Mouse (Mus musculus) C2C12 (cell line): Measurements from ENCODE around the gene E2f6. TPM values are rescaled to one million over a fixed set of nuclear protein-coding genes. Genes with fewer than 3 reads are reported as not detected.

Experiments
- H3K27me3 ChIP-seq: one replicate; pipeline ENCODE4 v1.6.1; 2011; ENCODE audit not compliant: control insufficient read depth, insufficient read depth, insufficient read length
- H3K36me3 ChIP-seq: one replicate; pipeline ENCODE4 v1.6.1; 2011; ENCODE audit not compliant: control insufficient read depth, insufficient read depth
- H3K4me3 ChIP-seq: one replicate; pipeline ENCODE4 v1.5.1; 2011; ENCODE audit warnings: mild to moderate bottlenecking, control low read depth; ENCODE audit not compliant: poor library complexity, insufficient read depth, severe bottlenecking
- H3K79me2 ChIP-seq: one replicate; pipeline ENCODE4 v1.6.1; 2011; ENCODE audit not compliant: control insufficient read depth, insufficient read depth
- H3K79me3 ChIP-seq: one replicate; pipeline ENCODE4 v1.6.1; 2011; ENCODE audit warnings: low read depth, control low read depth
- H3ac ChIP-seq: one replicate; pipeline ENCODE3; 2011; ENCODE audit warnings: low read depth; ENCODE audit not compliant: control insufficient read depth, insufficient read length
- CEBPB ChIP-seq: IDR thresholded peaks from one replicate; pipeline ENCODE4 v1.6.1; 2011; ENCODE audit warnings: low read depth, mild to moderate bottlenecking, control low read depth, moderate library complexity
- CTCF ChIP-seq: IDR thresholded peaks from one replicate; pipeline ENCODE4 v1.5.1; 2011; ENCODE audit not compliant: control insufficient read depth, insufficient read depth, insufficient read length
- FOSL1 ChIP-seq: IDR thresholded peaks from one replicate; pipeline ENCODE4 v1.8.0; 2011; ENCODE audit warnings: mild to moderate bottlenecking, low read length; ENCODE audit not compliant: poor library complexity, insufficient read depth, severe bottlenecking
- MAX ChIP-seq: IDR thresholded peaks from one replicate; pipeline ENCODE4 v1.6.1; 2011; ENCODE audit warnings: mild to moderate bottlenecking, control low read depth
- MYOD1 ChIP-seq: IDR thresholded peaks from one replicate; pipeline ENCODE4 v1.6.1; 2011; ENCODE audit warnings: low read depth; ENCODE audit not compliant: control insufficient read depth, insufficient read length
- MYOG ChIP-seq: IDR thresholded peaks from one replicate; pipeline ENCODE4 v1.6.1; 2011; ENCODE audit not compliant: control insufficient read depth, insufficient read length; ENCODE audit errors: extremely low read depth
- USF1 ChIP-seq: IDR thresholded peaks from one replicate; pipeline ENCODE4 v1.6.1; 2011; ENCODE audit warnings: low read depth, mild to moderate bottlenecking, control low read depth, moderate library complexity
- polyA plus RNA-seq: library from polyadenylated mRNA; unstranded; fragments of >200 nt; fragmentation: generic; extraction: Trizol; gene quantifications from one replicate; pipeline ENCODE4 v1.2.1, GENCODE M21; 2012; ENCODE audit warnings: missing spikeins

The E2f6 gene
- polyA plus RNA-seq, 1 experiment, result 19.0 TPM

- Histone ChIP-seq H3K27me3 (no peaks in the 10 kb centered on the region), H3K79me2 (no peaks in the 10 kb centered on the region), H3ac (no peak overlapping the region), H3K4me3 (no peak overlapping the region), H3K36me3 (no peaks in the 10 kb centered on the region), H3K79me3 (no peaks in the 10 kb centered on the region)
- no peak for TF ChIP-seq USF1
- no peak for TF ChIP-seq MYOD1
- no peak for TF ChIP-seq CEBPB
Measured at GRCm38 (mm10) chr12:16877679-16878078, 66.9 kb downstream of the E2f6 start.

GRCm38 (mm10) chr12:16879369-16879768, 68.6 kb downstream of the E2f6 start:
- no peaks in the 10 kb centered on the region for H3K27me3 ChIP-seq
- no peak overlapping the region for H3ac ChIP-seq
- TF ChIP-seq USF1 (no peak), CTCF (no peak), MYOG (no peak), MAX (no peak), MYOD1 (no peak), FOSL1 (no peak), CEBPB (no peak)
- no peaks in the 10 kb centered on the region for H3K79me3 ChIP-seq
- no peaks in the 10 kb centered on the region for H3K36me3 ChIP-seq
- H3K4me3 ChIP-seq, result no peak overlapping the region
- H3K79me2 ChIP-seq, result no peaks in the 10 kb centered on the region

- Histone ChIP-seq H3K79me2 (no peaks in the 10 kb centered on the region), H3K36me3 (no peaks in the 10 kb centered on the region), H3K27me3 (no peaks in the 10 kb centered on the region), H3K4me3 (no peak overlapping the region), H3K79me3 (no peaks in the 10 kb centered on the region), H3ac (no peak overlapping the region)
- TF ChIP-seq CEBPB, result no peak
- no peak for TF ChIP-seq FOSL1
- TF ChIP-seq USF1, result no peak
- TF ChIP-seq MYOD1, result no peak
- no peak for TF ChIP-seq CTCF
- TF ChIP-seq MAX, result no peak
Measured at GRCm38 (mm10) chr12:16880077-16880476, 69.3 kb downstream of the E2f6 start.

- Histone ChIP-seq H3K36me3 (no peaks in the 10 kb centered on the region), H3ac (no peak overlapping the region), H3K27me3 (no peaks in the 10 kb centered on the region), H3K79me3 (no peaks in the 10 kb centered on the region), H3K4me3 (no peak overlapping the region), H3K79me2 (no peaks in the 10 kb centered on the region)
- TF ChIP-seq CEBPB (no peak), USF1 (no peak), FOSL1 (no peak), MAX (no peak), MYOG (no peak), CTCF (no peak)
Measured at GRCm38 (mm10) chr12:16882442-16882841, 71.7 kb downstream of the E2f6 start.

DNA sequence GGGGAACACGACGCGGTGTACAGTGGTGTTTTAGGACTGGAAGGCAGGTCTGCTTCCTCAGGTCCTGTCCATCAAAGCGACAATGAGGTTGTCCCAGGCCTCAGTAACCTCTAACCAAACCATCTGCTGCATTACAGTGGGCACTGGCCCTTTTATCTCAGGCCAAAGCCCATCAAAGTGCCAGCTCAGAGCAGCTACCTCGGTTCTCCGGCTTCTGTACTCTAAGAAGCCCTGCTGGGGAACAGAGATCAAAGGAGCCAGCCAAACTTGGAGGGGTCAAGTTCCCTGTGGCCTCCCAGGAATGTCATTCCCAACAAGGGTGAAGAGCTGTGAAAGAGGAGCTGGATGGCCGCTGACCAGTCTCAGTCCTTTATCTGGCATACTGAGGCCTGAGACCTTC, 72.3 kb downstream of the E2f6 start:
- Histone ChIP-seq H3K4me3 (no peak overlapping the region), H3K79me3 (no peaks in the 10 kb centered on the region), H3ac (no peak overlapping the region), H3K27me3 (no peaks in the 10 kb centered on the region), H3K79me2 (no peaks in the 10 kb centered on the region), H3K36me3 (no peaks in the 10 kb centered on the region)
- TF ChIP-seq MYOD1 (no peak), CTCF (no peak), USF1 (no peak), MYOG (no peak), CEBPB (no peak), FOSL1 (no peak), MAX (no peak)

DNA sequence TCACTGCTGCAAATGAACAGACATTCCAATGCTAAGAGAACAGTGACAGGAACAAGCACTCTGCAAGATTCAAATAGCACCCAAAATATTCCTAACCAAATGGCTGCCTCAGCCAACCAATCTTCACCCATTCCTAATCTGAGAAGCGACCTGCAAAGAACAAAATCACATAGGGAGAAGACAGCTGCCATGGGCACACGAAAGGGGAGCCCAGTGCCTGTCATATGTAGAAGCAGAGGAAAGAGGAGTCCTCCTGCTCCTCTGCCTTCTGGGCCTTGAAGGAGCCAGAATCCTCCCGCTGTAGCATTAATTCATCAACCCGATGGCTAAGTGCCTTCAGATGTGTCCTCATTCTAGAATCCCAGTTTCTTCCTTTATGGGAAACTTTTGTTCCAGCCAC, 73.8 kb downstream of the E2f6 start:
- H3ac ChIP-seq, result no peak overlapping the region
- no peaks in the 10 kb centered on the region for H3K27me3 ChIP-seq
- H3K4me3 ChIP-seq, result no peak overlapping the region
- TF ChIP-seq MAX (no peak), FOSL1 (no peak), MYOD1 (no peak), CTCF (no peak), CEBPB (no peak)
- no peaks in the 10 kb centered on the region for H3K79me2 ChIP-seq
- H3K36me3 ChIP-seq, result no peaks in the 10 kb centered on the region
- no peaks in the 10 kb centered on the region for H3K79me3 ChIP-seq
